Mouse (Mus musculus) layer of hippocampus, adult 11-12 months (tissue): ENCODE measurements around the gene Ppp1r14a.

Experiments
- DNase-seq: peaks from one replicate; pipeline ENCODE4 v3.0.0; 2022; ENCODE audit warnings: low spot score

Gene Ppp1r14a

DNA sequence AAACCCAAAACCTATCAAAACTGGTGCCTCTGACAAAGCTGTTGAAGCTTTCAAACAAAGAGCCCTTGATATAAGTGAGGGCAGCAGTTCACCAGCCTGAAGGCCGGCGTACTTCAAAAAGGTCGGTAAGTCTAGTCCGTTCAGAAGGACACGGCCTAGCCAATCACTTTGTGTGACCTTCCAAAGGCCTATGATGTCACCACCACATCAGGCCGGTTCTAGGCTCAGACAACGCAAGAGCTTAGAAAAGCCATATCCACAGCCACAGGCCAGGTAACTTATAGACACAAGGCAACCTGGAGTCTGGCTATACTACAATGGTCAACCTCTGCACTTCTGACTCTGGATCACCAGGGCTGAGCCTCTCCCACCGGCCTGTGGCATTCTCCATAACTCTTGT is 9.2 kb upstream of the Ppp1r14a start:
- no peak for DNase-seq

DNA sequence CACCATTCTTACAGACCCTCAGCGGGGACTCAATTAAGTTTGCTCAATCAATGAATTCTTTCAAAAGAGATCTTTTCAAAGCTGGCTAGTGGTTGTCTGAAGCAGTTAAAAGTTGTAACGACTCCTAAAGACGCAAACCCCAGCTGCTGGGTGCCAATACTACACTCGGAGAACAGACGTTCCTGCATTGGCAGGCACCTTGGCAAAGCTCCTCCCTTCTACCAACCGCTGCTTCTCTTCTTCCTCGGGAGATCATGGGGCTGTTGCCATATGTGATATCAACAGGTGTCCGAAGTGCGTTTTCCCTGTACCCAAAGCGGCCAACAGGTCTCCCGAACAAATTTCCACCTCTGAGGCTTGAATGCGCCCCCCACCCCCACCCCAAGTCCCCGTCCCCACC is 8.3 kb upstream of the Ppp1r14a start:
- DNase-seq: no peak

DNA sequence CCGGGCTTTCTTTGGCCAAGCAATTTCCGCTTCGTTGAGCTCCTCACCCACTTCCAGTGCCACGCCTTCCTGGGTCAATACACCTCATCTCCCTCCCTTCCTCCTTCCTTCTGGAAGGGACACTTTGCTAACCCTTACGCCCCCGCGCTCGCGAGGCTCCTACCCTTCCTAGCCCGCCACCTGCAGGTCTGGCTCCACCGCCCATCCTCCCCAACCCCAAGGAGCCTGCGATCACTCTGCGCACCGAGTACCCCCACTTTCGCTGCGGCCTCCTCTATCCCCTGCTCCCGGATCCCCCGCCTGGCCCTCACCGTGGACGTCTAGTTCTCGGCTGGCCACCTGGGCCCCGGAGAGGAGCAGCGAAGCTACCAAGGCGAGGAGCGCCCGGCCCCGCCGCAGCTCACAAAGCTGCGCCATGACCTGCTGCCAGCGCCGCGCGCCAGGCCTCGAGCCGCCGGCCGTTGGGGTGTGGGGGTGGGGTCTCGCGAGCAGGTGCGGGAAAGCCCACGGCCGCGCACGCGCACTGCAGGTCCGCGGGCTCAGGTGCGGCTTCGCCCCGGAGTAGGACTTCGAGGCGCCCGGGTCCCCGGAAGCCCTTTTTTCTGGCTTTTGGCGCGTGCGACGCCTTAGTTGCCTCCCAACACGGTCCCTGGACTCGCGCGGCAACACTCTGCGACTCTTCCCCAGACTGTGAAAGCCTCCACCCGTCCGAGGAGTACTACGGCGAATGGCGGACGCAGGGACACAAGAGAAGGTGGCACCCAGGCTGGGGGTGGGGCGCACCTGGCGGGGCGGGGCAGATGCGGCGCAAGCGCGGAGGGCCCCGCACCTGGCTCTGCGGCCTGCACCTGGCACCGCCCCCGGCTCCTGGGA is 7.7 kb upstream of the Ppp1r14a start, which contains the start of gene Spint2:
TSS of gene Spint2 (minus strand) at position 712 of the 873 bp plus-strand sequence.
- peak; percentile 41 for DNase-seq

DNA sequence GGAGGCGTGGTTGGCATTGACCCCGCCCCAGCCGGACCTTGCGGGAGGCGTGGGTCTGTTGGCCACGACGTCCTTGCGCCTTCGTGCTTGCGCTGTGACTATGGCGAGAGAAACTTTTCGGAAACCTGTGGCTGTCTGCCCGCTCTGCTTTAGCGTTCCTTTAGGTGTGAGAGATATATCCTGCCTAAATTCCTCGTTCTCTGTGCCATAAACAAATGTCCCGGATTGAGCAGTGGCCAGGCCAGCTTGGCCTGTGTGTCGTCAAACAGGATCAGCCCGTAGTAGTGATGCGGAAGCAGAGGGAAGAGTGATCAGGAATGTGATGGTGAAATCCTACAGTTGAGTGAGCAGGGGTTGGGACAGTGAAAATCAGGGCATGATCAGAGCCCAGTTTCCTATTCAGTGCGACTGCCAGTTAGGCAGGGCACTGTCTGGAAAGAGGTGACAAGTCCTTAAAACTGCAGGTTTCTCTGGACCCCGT is 7.0 kb upstream of the Ppp1r14a start:
- DNase-seq: no peak

DNA sequence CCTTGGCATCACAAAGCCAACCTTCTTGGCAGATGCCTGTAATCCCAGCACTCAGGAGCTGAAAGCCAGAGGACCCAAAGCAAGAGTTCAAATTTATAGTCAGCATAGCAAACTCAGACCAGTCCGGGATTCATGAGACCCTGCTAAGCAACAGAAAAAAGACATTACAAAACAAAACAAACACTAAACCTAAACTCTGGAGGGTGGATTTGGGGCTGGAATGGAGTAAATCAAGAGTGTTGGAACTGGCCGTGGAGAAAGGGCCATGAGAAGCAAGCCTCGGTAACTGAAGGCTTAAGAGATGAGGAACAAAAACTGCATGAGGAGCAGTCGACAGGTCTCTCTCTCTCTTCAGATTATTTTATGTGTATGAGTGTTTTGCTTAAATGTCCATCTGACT is 5.2 kb upstream of the Ppp1r14a start:
- no peak for DNase-seq

DNA sequence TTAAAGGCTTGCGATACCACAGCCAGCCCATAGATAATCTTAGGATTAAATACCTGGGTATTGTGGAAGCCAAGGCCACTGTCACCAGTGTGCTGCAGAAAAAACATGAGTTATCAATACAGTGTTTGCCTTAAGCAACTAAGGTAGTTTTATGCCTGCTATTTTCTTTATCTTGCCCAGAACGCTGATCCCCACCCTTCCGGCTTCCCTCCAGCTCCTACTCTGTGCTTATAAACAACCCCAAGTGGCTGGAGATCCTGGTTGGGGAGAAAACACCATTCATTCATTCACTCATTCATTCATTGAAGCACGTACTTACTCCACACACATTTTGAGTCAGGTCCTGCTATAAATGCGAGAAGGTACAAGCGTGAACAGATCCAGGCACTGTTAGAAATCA is 4.6 kb upstream of the Ppp1r14a start:
- no peak for DNase-seq

DNA sequence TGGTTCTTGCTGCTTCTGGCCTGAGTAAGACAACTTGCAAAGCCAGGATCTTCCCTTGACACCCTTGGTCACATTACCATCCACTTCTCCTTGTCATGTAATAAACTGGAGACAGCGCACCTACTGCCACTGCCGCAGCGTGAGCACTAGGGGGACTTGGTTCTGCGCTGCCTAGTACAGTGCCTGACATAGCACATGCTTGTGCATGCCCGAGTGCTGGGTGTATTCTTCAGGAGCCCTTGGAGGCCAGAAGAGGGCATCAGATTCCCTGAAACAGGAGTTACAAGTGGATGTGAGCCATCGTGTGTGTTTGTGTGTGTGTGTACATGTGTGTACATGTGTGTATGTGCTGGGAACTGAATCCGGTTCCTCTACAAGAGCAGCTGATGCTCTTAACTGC is 1.6 kb upstream of the Ppp1r14a start:
- no peak for DNase-seq

DNA sequence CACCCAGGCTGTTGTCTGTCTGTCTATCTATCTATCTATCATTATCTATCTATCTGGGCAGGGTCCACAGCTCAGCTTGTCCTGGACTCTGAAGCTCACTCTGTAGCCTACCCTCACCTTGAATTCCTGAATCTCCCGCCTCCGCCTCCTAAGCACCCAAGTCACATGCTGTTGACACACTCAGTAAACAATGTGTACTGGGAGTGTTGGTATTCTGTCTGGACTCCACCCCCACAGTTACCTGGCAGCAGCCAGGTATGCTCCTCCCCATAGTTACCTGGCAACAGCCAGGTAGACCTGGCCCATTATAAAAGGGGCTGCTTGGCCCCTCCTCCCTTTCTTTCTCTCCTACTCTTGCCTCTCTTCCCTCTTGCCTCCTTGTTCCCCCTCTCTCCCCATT is 1.0 kb upstream of the Ppp1r14a start:
- no peak for DNase-seq

DNA sequence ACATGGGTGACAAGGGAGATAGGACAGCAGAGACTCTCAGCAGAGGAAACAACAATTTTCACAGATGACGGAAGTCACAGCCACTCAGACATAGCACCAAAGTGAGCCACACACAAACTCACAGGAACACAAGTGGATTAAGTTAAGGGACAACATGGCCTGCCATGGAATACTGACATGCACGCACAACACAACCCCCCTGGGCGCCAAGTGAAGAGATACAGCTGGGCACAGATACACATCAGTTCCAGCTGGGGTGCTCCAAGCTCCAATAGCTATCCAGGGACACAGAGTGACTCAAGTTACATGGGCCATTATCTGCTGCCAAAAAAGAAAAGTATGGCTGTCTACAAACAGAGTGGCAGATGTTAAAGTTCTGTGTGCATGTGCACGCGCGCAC is 748 bp downstream of the Ppp1r14a start:
- peak; percentile 21 for DNase-seq

DNA sequence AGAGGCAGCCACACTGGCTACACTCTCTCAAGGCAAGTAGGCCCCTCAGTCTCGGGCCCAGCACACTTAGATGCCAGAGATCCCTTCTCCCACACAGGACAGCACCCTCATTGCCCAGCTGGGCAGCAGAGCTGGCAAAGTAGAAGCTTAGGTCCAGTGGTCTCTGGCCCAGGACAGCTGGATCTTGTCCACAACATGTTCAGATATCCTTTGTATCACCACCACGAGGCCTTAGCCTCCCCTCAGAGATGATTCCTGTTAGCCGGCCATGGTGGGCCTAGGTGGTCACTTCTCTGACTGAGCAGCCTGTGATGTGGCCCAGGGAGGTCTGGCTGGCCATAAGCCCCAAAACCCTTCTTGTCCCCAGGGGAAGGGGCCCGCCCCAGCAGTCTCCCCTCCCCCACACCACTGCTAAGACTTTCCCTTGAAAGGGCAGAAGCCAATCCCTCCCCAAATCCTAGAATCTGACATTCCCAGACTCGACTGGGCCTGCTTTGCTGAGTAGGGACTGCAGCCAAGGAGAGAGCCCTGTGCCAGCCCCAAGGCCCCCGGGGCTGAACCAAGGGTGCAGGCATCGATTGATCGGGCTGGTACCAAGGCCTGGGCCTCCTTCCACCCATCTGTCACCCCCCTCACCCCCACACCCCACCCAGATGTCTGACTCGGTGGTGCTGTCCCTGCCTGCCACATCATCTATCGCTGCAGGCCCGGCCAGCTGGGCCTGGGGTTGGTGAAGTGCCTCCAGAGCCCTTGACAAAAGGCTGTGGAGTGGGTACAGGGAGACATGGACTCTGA is 1.8 kb downstream of the Ppp1r14a start:
- DNase-seq: peak; percentile 64

DNA sequence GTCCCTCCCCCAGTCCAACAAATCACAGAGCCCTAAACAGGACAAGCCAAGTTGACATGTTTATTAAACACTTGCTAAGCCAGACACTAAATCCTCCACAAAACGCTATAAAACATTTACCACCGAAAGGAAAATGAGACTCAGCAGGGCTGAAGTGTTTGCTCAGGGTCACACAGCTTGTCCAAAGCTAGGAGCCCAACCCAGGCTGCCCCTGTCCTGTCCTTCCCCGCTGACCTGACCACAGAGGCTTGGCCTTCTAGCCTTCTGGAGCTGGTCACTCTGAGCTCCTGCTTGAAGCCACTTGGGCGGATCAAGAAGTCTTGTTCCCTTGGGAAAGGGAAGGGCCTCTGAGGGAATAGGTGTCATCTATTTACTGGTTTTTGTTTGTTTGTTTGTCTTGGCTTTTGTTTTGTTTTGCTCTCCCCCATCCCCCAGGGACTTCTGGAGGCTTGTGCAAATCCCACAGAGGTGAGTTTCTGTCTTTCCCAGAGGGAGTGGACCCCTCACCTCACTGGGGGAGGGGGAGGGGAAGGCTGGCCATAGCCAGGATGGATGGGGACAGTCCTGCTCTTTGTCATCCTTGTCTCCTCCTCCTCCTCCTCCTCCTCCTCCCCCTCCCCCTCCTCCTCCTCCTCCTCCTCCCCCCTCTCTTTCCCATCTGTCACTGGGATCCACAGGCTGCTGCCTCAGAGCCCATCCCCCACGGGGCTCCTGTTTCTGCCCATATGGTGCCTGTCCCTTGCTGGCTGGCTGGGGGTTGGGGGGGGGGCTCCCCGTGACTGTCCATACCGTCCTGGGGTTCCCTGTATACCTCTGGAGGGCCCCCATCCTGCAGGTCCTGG is 2.7 kb downstream of the Ppp1r14a start:
- DNase-seq: peak; percentile 56

DNA sequence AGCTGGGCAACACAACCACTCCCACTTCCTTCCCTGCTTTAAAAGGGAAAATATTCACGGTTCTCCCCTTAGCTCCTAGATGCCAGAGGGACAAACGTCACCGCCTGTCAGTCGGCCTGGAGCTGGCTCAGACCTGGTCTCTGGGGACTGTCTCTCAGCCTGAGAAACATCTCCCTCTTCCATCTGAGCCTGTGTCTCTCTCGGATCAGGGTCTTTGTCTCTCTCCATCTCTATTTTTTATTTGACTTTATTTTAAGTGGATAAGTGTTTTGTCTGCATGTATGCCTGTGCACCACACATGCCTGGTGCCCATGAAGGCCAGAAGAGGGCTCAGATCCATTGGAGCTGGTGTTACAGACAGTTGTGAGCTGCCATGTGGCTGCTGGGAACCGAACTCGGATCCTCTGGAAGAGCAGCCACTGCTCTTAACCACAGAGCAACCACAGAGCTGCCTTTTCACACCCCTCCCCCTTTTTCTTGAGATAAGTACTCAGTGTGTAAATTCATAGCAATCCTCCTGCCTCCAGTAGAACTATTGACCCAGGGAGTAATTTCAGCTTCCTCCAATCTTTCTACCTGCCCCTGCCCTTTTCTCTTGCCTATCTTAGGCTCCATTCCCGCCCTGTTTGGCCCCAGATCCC is 3.5 kb downstream of the Ppp1r14a start:
- no peak for DNase-seq

DNA sequence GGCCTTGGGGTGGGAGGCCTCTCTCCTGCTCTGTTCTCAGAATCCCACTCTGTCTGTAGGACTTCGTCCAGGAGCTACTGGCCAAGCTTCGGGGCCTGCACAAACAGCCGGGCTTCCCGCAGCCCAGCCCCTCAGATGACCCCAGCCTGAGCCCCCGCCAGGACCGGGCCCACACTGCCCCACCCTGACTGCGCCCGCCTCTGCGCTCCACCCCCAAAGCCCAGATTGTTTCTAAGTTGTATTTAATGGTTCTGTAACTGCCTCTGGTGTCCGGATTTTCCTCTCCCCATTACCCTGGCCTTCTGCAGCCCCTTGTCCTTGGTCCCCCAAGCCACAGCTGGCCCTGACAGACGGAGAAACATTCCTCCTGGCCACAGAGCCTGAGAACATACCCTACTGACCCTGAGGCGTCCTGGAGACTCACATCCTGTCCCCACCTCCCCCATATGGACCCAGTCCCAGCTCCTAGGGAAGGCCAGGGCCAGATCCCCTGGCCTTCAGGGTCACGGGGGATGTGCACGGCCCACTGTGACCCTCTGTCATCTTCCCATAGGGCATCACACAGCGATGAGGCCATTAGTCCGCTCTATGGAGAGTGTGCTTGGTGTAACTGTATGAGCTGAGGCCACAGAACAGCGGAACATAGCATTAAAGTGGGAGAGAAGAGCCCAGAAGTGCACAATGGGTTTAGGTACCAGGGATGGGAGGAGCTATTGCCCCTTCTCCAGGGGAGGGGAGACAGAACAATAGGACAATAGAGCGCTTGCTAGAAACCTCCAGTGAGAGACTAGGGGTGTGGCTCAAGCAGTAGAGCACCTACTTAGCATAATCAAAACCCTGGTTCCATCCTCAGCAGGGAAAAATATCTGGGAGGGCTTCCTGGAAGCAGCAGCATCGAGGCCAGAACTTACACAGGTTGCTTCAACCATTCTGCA is 4.3 kb downstream of the Ppp1r14a start:
- no peak for DNase-seq

DNA sequence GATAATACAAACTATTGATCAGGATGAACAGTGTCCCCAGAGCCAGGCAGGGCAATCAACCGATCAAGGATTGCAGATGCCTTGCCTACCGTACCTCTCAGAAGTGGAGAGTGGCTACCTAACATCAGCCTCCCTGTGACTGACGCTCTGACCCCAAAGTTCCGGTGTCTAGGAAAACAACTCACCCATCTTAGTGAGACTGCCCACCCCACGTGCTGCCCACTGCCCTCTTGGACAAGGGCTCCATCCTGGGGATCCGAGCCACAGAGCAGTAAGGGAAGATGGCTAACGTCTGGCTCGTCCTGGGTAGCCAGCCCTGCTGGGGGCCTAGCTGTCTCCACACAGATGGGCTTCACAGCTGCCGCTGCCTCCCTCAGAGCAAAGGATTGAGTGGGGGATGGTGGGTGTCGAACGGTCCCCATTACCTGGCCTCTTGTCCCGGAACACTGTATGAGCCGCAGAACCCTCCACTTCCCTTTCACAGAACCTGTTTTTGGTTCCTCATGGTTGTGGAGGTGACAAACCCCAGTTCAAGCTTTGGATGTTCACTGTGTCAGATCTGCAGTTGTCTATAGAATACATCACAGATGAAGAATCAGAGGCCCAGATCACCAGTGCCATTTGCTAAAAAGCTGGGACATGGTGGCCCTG is 5.1 kb downstream of the Ppp1r14a start:
- DNase-seq: no peak

DNA sequence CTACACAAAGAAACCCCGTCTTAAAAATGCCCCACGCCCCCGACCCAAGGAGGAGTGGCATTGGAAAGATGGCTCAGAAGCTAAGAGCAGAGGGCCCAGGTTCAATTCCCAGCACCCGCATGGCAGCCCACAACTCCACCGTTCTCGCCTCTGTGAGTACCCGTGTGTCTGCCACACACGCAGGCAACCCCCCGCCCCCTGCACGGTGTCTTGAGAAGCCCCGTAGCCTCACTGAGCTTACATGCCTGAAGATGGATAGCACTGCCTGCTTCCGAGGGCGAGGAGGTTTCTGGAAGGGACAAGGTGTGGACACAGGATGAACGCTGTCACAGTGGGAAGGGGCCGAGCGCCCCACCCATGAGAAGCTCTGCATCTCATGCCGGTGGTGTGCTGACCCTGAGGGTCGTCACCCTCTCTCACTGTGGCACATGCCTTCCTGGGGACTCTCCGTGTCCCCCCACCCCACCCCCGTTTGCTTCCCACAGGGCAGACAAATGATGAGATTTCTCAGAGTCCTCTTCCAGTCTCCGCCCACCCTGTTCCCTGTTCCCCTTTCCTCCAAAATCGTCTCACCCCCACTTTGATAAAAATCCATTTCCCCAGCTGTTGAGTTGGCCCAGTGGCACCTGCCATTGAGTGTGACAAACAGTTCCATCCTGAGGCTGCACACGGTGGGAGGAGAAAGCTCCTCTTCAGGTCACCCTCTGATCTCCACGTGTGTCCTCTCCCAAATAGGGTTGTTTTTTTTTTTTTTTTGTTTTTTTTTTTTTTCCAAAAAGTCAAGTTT is 6.9 kb downstream of the Ppp1r14a start:
- DNase-seq: no peak

DNA sequence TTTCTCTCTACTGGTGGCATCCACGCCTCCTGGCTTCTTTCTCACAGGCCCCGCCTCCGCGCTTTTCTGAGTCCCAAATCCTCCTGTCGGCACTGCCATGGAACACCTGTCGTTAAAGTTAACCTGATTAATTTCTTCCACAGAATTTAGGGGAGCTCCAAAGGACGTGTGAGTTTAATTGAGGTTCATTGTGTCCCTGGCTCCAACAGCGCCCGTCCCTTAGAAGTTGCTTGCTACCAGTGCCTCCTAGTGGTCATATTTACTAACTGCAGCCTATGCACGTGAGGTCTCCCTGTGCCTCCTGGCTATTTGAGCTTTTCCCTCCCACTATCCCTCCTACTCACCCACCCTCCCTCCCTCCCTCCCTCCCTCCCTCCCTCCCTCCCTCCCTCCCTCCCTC is 7.9 kb downstream of the Ppp1r14a start:
- peak; percentile 79 for DNase-seq

DNA sequence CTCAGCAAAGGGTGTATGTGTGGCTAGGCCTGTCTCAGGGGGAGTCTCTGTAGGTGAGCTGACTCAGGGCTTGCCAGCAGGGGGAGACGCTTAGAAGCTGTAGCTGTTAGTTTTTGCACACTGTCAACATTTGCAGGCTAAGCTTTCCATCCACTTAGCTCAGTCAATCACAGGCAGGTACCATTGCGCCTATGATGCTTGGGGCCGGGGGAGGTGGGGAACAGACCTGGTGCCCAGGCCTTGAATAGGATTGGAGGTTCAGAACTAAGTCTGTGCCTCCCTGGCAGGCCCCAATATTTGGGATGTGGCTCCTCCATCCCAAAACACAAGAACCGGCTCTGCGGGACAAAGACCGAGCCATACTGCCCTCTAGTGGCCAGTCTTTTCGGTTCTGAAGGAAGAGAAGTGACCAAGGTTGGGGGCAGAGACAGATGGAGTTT is 12.0 kb downstream of the Ppp1r14a start:
- DNase-seq: peak; percentile 74

DNA sequence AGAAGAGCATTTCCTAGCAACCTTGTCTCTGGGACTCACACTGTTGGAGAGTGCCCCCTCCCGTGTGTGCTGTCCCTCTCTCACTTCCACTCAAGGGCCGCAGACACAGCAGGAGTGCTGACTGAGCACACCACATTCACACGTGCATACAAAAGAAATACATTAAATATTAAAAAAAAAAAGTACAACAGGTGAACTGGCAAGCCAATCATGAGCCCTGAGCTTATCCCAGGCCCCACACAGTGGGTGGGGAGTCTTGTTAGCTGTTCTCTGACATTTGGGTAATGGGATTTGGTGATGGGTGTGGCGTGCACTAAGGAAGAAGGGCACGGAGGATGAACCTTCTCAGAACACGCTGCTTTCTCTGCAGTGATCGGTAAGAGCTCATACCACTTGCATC is 13.5 kb downstream of the Ppp1r14a start:
- peak; percentile 2 for DNase-seq
